Mouse (Mus musculus): ENCODE measurements around the gene Ebf1.
"Not testable (repeated sequence)": the region's sequence is repeated elsewhere in the genome, so short reads cannot be mapped to it uniquely, and the experiment has no call there.

Ebf1 gene

DNA sequence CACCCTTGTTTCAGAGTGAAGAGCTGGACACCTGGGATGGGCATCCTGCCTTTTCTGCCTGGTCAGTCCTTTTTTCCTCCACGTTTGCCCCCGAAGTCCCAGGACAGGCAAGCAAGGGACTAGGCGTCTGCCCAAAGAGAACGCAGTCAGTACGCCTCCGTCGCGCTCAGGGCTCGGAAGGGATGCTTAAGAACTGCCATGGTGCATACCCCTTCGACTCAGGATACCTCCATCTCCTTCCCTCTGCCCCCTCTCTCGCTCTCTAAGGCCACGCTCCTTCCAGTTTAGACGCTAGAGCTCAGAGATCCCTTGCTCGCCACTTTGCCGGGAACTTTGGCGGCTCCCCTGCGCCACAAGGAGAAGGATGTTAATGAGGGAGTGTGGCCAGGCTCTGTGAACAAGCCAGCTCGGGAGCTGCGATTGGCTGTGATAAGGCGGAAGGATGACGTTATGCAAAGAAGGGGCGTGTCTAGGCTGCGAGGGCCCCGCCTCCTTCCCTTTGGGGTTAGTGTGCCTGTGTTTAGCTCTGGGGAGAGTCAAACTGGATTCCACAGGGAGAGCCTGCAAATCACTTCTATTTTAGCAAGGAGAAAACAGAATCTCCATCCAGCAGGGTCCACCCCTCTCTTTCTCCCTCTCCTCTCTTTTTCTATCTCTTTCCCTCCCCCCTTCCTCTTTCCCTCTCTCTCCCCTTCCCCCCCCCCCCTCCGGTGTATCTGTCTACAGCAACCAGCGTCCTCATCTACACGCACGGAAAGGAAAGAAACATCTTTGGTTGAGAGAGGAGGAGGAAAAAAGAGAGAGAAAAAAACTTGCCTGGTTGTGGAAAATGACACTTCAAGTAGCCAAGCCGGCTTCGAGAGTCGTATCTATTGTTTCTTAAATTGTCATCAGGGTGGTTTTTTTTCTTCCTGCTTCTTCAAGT lies at the start of gene Ebf1:
Ebf1 (plus strand) TSS at position 530 of the 925 bp plus-strand sequence.
- peak; percentile 93 for DNase-seq

DNA sequence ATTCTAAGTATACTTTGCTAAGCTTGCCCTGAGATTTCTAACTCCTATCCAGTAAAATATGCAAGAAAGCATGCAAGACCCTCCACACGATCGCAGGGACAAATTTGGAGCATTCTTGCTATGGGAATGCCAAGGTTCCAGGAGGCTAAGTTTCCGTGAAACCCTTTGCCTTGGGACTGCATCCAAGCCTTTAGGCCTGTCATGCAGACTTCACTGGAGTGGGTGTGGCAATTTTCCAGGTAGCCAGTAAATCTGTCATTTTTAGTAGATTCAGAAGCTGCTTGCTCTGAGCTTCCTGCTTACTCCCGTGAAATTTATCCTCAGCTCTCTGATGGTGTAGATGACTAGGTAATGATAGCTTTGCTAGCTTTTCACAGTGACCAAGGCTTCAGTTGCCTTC lies 46.8 kb upstream of the Ebf1 start:
- not testable (repeated sequence) for DNase-seq

DNA sequence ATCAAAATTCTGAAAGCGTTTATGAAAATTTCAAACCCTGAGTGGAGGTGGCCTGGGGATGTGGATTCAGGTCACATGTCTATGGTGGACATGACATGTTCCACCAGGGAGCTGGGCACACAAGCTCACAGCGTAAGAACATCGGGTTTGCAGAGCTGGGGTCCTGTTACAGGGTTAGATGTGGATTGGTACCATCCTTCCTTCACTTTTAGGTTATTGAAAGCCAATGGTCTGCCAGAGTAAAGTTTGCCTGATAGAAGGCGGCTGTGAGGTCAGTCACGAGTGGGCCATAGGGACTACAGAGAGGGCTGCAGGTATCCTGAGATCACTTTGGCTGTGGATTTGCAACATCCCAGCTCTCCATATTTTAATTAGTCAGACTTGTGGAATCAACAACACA lies 44.3 kb upstream of the Ebf1 start:
- no peak for DNase-seq

DNA sequence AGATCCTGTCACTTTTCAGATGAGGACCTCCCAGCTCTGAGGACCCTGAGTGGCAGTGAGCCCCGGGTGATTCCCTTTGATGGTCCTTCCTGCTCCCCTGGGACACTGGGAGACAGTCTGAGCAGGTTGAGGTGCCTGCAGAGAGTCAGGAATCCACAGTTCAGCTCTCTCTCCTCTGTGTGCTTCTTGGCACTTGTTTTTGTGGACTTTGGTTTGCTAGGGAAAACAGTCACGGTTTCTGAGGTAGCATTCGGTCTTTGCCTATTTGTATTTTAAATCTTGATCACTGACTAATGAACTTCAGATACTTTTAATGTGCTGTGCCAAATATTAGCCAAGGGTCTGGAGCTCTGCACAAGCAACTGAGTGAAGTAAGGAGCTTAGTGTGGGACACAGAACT lies 43.7 kb upstream of the Ebf1 start:
- DNase-seq = no peak

DNA sequence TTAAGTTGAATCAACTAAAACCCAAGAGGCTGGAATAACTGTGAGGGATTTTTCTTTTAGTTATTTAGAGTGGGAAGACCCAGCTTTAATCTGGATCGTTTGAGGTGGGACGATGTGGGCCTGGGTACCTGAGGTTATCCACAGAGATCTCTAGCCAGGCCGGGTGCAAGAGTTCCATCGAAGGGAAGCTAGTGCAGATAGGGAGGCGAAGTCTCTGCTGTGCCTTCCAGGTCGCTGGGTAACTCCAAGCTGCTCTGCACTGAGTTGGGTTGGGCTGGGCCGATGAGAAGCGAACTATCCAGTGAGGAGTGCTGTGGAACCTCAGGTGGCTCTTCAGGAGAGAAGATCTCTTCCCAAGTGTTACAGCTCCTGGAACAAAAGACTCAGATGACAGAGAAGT lies 42.7 kb upstream of the Ebf1 start:
- no peak for DNase-seq

DNA sequence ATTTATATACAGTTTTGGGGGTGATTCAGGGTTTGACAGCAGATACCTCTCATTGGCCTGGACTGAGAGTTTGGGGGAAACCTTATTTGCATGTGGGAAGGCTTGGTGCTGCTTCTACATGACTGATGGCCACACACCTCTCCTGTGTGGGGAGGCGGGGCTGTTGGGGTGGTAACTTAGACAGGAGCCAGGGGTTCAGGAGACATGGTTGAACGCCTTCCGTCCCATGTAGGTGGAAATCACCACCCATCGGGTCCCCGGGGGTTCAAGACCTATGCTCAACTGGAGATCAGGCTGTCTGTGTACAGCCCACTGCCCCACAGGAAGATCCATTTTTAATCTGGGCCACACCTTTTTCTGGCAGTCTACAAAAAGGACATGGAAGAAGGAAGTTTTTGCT lies 42.3 kb upstream of the Ebf1 start:
- DNase-seq = no peak

DNA sequence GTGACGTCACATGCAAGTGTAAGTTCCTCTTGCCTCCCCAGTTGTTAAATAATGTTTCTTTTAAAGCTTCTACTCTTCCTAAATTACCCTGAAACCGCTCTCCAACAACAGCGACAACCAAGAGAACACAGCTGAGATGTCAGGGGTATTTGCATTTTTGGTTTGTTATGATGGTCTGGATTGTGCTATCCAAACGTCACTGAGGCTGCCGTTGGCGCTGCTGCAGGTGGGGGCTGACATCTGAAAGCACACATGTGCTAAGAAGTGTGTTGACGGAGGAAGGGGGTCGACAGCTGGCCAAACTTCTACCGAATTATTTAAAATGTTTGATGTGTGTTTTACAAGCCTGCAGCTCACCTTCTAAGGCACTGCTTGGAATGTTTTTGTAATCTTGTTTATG lies 39.2 kb upstream of the Ebf1 start:
- DNase-seq = no peak

DNA sequence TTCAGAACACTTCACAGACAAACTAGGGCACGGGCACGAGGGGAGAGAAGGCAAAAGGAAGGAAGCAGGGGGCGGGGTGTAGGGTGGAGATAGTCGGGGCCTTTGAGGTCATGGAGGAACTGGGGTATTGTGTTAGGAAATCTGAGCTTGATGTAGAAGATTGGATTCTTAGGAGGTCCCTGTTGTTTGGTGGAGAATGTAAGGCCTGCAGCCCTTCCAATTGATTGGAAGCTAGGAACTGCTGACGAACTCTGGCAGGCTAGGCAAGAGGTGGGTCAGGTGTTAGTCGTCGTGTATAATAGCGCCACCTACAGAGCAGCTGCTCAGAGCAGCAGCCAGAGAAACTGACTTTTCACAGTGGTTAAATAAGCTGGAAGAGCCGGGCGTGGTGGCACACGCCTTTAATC lies 35.8 kb upstream of the Ebf1 start:
- peak; percentile 40 for DNase-seq

DNA sequence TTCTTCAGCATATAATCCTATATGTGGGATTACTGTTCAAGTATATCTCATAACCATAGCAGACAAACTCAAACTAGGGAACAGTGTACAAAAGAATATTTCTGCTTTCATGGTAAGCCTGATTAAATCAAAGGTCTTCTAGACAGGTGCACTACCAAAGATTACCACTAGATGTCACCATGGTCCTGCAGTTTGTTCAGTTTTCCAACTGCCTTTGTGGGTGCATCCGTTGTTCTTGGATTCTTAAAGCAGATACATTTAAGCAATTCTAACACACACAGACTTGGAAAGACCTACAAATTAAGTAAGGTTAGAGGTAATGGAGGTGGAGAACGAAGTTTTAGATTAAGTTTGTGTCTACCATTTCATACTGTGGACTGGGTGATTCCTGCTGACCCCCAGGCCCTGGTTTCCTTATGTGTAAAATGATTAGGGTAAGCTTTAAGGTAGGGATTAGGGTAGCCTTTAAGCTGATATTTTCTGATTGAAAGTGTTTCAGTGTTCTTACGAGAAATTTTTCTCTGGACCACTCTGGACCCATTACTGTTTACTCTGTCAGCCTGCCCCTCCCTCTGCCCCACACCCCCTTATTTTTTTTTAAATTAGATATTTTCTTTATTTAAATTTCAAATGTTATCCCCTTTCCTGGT lies 30.9 kb upstream of the Ebf1 start:
- DNase-seq = peak; percentile 51

DNA sequence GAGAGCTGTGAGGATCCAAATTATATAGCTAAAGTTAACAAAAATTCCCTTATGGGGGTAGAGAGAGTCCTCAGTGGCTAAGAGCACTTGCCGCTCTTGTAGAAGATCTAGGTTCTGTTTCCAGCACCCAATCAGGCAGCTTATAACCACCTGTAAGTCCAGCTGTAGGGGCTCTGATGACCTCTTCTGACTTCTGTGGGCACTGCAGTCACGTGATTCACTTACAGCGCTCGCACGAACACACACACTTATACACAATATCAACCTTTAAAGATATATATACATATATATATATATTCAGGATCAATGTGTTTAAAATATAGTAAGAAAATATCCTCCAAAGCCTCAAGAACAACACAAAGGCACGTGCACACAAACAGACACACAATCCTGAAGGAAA lies 24.1 kb upstream of the Ebf1 start:
- DNase-seq = no peak

DNA sequence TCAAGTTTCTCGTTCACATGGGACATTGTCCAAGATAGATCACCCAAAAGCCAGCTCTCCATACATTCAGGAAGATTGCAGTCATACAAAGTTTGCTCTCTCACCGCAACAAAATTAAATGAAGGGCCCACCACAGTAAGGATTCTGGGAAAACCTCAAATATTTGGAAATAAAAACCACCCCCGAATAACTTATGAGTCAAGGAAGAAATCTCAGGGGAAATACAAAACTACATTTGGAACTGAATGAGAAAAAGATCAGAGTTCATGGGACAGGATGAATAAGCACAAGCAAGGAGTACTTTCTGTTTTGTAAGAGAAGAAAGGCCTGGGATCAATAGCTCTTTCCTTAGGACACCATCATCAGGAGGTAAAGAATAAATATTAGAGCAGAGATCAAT lies 22.3 kb upstream of the Ebf1 start:
- no peak for DNase-seq

DNA sequence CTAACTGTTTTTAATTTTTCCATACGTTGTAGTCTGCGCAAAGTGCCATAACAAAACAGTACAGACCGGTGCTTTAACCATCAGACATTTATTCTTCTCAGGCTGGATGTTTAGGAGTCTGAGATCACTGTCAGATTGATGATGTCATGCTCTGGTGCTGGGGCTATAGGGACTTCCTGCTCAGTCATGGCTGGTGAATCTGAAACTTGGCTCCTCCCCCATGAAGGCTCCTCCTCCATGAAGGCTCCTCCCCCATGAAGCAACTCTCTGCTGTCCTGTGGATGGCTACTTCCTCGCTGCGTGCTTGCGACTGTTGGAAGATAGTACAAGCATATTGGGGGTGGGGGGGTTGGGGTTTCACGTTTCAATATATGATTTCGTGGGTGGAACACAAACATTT lies 10.2 kb upstream of the Ebf1 start:
- no peak for DNase-seq

DNA sequence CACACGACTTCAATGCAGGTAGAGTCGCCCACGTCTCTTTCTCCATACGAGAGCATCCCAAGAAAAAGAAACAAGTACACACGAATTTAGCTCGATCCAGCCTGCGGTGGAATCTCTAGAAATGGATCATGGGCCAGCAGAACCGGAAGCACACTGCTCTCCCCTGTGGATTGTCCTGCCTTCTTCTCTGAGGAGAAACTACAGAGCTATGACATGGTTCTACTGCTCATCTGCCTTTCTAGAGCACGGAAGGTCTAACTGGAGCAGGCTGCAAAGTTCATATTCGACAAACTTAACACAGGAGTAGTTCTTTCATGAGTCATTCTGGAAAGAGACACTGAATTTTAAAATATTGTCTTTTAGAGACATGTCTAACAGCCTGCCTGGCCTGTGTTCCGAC lies 8.5 kb upstream of the Ebf1 start:
- DNase-seq = no peak

DNA sequence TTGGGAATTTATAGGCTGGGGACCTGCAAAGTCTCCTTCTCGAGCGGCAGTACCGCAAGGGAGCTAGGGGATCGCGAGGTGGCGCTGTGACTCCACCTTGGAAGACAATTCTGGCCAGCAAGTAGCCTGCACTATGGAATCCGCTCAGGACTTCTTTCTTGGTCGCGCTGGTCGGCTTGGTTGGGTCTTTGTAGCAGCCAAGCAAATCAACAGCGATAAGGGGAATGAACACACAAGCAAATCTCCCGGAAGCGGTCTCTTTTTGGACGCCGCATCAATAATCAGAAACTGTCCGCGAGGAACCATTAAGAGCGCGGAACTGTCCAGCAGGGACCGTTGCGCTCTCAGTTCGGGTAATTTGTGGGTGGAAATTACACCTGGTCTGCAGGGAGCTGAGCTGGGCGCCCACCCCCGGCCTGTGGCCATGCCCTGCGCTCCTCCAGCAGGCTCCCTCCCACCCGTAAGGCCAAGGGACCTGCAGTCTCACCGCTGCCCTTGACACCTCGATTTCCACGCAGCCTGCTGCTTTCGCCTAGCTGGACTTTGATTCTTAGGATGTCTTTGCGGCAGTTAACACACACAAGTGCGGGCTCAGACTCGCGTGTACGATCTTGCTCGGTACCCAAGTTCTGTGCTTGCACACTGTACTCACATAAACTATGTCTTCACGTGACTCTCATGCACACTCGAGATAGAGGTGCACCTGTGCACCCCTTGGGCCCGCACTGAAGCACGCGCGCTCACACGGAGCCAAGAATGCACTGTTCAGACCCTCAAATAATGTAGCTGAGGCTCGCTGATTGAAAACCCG lies 5.9 kb upstream of the Ebf1 start:
- DNase-seq = peak; percentile 89

DNA sequence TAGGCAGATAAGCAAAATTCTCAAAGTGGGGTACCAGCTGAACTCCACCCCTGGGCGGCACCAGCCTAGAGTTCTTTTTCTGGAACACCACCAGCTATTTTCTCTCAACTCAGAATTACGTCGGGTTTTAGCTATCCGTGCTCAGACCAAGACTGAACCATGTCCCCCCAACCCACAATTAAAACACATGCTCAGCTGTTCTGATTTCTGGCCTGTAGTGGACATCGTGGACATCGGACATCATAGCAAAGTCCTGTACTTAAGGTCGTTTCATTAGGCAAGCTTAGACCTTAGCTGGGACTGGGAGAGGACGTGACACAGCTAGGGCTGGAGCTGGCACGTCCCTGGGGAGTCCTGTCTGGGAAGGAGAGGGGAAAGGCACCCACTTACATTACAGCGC lies 5.0 kb upstream of the Ebf1 start:
- DNase-seq = no peak

DNA sequence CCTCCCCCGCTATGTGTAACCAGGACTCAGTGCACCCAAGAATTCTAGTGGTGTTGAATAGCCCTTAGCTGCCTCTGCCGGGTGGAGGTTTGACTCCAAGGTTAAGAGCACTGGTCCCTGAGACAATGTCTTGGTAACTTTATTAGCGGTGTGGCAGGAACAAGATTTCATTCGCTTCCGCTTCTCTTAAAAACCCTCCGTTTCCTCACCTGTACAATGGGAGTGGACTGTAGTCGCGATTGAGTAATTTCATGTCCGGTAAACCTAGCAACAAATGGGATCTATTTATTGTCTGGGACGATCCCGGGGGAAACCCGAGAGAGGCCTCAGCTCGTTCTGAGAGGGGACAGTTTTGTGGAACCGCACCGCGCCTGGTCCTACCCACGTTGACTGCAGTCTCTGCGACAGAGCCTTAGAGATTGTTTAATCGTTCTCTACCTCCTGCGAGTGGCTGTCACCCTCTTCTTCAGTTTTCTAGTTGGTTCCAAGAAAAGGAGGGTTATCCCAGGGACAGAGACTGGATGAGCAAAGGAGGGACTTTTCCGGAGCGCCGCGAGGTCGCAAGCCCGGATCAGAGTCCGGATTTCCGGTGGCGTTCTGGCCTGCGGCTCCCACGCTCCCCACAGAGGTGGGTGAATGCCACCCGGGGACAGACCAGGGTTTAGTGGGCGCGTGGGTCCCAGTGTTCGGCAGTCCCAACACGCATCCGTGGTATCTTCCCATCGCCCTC lies 4.3 kb upstream of the Ebf1 start:
- DNase-seq = no peak

DNA sequence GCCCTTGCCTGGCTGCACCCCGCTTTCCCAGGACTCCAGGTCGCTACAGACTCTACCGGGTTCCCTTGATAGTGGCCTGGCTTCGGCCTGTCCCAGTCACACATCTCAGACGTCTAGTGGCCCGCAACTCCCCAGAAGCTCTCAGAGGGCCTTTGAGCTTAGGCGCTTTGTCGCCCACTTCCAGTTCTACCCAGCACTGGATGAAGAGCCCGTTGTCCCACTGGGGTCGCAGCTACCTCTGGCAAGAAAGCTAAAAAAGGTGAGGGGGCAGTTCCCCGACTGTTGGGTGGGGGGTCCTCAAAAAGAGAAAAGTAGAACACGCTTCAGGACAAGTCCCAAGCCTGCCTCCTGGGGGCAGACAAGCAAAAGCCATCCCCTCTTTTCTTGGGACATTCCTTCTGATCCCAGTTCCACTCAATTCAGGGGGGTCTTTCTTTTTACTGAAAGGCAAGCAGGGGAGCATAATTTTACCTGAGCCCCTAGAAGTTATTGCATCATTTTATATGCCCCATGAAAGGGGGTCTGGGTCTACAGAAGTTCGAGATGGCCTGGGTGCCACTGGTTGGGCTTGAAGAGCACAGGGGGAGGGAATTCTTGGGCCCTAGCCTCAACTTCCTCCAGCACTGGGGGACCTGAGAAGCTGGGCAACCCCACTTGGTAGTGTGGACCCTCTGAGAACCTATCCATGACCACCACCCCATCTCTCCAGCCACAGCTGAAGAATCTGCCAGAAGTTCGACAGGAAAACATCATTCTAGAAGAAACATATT lies 3.5 kb upstream of the Ebf1 start:
- DNase-seq = no peak

DNA sequence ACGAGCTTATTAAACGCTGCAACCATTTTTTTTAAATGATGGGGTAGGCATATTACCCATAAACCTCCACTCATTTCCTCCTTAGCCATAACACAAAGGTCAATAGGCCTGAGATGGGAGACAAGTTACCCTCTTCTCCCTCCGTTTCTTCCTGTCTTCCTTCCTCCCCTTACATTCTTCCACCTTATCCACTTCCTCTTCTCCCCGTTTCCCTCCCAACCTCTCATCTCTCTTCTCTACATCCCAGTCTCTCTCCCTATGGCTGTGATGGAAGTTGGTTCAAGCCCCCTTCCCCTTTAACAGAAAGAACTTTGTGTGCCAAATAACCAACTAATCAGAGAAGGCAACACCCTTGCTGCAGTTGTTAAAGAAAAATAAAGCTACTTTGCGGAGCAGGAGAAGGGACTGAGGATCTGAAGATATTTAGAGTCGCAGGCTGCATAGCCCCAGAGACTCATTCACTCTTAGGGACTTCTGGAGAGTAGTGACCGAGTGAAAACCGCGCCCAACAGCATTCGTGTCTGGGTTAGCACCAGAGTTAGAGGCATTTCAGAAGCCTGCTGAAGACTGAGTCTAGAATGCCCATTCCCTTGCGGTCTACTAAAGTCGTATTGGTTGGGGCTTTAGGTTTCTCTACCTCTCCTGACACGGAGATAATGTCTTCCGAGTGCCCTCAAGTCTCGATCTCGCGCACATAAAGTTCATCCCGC lies 884 bp upstream of the Ebf1 start:
- DNase-seq = no peak

DNA sequence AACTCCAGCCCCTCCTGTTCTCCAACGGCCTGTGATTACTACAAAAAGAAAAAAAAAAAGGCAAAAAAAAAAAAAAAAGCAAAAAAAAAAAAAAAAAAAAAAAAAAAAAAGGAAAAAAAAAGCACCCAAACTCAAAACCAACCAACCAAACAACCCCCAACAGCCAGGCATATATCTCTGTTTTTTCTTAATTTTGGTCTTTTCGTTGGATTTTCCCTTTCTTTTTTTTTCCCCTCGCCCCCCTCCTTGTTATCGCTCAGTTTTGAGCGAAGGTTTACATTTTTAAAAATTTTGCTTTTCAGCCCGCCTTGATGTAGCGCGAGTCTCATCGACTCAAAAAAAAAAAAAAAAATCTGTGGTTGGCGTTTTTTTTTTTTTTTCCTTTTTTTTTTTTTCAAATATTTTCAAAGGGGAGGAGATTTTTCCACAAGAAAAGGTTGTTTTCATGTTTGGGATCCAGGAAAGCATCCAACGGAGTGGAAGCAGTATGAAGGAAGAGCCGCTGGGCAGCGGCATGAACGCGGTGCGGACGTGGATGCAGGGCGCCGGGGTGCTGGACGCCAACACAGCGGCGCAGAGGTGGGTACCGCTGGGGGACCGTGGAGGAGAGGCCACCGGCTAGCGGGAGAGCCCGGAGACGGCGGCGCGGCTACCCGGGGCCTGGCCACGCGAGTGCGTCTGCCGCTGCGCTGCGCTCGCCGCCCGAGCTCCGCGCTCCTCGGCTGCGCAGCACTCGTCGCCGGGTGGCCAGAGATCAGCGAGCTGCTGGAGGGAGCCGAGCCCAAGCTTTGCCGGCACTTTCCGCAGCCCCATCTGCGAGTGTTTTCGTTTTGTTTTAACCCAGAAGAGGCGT lies 843 bp downstream of the Ebf1 start:
- peak; percentile 62 for DNase-seq

DNA sequence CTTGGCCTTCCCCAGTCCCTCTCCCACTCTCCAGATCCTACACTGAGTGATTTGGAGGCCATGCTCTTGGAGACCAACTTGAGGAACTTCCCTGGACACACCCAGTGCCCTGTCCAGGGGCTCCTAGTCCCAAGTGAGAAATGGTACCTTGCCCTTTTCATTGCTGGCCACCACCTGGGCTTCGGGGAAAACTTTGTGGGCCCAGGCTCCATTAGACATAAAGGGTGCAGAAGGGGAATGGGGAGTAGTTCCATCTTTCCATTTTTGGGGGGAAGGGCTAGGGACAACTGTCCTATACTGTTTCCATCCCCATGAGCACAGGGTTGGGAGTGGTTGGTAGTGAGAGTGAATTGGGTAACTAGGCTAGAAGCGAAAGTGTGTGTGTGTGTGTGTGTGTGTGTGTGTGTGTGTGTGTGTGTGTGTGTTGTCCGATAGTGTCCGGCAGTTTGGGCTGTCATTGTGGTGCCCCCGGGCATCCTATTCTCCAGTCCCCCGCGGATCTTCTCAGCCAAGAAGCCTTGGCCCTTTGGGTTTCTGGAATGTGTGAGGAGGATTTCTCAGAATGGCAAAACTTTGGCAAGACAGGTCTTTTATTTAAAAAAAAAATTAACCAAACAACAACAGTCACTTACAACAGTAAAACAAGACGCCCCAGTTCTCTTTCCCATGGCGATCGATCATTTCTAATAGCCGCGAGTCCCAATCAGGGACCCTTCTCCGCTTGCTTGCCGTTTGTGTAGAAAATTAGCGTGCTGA lies 2.2 kb downstream of the Ebf1 start:
- DNase-seq = no peak
